Mouse (Mus musculus): Measurements from ENCODE around the gene Sh3pxd2a.

Sh3pxd2a gene

DNA sequence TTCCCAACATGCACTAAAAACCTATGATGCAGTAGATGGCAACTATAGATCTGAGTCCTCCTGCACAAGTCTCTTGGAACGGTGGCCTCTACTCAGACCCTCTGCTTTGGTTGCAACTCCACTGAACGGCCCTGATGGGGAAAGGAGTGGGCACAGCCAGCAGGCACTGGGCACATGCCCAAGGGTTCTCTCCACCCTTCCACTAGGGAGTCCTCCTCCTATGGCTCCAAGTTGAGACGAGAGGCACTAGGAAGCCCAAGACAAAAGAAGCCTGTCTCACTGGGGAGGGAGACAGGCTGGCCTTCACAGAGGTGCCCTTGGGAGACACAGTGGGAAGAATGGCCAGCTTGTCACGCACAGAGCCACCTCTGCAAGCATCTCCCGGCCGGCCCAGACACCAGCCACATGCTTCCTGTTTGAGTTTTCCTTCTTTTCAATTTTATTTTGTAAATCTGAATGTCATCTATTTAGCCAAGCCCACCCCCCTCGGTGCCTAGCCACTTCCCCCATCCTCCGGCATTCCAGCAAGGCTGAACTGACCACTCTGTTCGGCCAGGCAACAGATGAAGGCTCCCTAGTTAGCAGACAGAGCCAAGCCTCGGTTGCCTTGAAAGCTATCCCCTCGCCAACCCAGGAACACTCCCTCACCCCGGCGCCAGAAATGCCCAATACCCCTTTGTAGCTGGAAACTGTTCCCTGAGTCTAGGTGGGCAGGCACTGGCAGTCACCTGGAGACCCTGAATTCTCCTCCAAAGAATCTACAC, 49.9 kb downstream of the Sh3pxd2a start:
- in situ Hi-C loops (cut with MboI, MseI): loop anchor here (5.0 to 25.0 kb wide), 2 partner anchors 502 to 757 kb away; no protein-coding TSS in a partner anchor

DNA sequence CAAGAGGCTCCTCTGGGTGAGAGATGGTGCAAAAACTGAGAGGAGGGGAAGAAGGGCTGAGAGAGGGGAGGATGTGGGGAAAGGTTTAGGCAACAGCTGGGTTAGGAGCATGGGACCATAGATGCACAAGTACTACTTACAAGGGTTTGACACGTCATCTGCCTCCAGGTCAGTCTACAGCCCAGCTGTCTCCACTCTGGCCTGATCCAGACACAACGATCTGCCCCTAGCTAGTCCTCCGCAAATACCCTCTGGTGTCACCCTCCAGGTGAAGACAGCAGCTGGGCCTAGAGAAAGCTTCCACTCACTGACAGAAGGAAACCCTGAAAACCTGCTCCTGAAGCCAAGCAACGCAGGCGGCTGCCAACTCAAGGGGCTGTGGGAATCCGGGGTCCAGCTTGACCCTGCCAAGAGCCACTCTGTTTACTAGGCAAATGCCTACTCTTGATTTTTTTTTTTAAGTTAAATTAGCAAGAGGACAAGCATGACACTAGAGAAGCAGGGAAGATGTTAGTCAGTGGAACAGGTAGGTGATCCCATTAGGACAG, 50.7 kb downstream of the Sh3pxd2a start:
- in situ Hi-C loops (cut with MboI, MseI): loop anchor here (5.0 to 25.0 kb wide), 2 partner anchors 501 to 756 kb away; no protein-coding TSS in a partner anchor

DNA sequence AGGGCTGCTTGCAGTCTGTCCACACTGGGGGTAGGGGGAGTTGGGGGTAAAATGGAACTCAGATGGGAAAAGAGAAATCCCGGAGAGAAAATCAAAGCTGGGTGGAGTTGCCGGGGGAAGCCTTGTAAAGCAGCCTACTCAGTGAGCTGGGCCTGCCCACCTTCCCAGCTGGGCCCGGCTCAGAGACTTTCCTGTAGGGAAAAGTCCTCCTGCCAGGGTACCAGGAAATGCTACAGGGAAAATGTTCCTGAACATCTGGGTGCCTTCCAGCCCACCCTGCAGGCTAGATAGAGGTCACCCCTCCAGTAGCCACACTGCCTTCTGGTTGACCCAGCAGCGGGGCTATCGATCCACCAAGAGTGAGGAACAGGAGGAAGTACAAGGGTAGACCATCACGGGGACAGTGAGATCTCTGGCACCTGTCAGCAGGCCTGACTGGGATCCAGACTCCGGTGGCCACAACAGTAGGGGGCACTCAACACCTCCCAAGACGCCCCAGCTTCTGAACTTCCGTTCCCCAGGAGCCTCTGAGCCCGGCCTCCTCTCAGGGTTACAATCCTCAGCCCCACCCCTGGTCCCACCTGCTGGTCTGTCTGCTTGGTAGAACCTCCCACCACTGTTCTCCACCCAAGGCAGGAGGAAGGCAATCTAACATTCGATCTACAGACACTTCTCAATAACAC, 51.5 kb downstream of the Sh3pxd2a start:
- in situ Hi-C loops (cut with MboI, MseI): loop anchor here (5.0 to 25.0 kb wide), 2 partner anchors 500 to 755 kb away; no protein-coding TSS in a partner anchor

DNA sequence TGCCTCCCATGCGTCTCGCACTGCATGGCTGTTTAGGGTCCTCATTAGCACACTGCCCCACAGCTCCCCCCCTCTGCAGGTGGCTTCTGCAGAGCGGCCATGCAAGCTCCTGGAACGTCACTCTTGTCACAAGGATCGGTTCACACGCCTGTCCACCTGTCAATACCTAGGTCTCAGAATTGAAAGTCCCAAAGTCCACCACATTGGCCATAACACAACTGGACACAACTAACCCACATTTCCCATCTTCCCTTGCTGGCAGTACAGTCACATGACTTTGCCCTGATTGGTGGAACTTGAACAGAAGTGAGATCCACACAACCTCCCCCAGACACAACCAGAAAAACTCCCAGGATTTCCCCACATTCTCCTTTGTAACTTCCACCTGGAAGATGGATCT, 53.9 kb downstream of the Sh3pxd2a start:
- in situ Hi-C loops (cut with MboI, MseI): loop anchor here (5.0 to 25.0 kb wide), 2 partner anchors 498 to 753 kb away; no protein-coding TSS in a partner anchor

DNA sequence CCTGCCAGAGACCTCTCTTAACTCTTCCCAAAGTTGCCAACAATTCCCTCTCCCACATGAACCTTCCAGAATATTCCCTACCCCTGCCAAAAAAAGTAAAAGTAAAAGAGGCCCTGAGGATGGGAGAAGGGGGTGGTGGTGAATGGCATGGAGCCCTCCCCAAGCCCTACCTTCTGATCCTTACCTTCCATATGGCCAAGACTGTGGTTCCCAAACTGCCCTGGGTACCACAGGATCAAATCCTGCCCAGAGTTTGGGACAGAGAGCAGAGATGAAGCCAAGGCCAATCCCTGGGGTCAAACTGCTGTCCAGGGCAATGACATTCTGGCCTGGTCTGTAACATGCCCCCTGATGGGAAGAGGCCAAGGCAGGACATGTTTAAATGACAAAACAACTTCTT, 55.1 kb downstream of the Sh3pxd2a start:
- in situ Hi-C loops (cut with MboI, MseI): loop anchor here in 1 of 2 experiments (25.0 kb wide), 1 partner anchor 497 kb away; no protein-coding TSS in a partner anchor

DNA sequence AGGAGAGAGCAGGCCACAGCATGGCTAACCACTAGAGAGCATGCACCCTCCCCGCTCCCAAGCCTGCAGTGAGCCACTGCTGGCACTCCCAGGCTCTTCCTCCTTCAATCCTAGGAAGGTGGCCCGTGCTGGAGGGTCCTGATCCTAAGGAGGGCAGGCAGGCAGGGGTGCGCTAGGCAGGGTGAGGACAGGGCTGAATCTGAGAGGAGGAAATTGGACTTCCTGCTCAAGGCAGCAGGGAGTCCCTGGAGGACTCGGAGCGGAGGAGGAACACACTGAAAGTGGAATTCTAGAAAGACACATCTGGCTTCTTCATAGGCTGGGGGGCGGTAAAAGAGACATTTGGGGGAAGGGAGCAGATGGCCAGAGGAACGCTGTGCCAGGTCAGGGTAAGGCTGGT, 55.5 kb downstream of the Sh3pxd2a start:
- in situ Hi-C loops (cut with MboI, MseI): loop anchor here in 1 of 2 experiments (25.0 kb wide), 1 partner anchor 496 kb away; no protein-coding TSS in a partner anchor

DNA sequence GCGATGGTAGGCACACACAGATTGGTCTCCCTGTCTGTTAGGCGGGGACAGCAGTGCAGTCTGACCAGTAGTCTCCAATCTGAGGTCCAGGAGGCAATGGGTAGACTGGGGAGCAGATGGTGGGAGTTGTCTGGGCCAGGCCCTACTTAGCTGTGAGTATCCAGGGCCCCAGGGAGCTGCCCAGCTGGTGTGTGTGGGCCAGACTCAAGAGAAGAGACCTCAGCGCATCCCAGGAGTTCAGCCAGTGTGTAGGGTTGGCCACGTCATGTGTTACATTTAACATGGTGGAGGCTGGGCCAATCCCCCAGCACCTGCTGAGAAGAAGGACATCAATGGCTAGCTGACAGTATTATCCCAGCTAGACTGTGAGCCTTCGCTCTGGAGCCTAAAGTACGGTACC, 56.9 kb downstream of the Sh3pxd2a start:
- in situ Hi-C loops (cut with MboI, MseI): loop anchor here in 1 of 2 experiments (25.0 kb wide), 1 partner anchor 495 kb away; no protein-coding TSS in a partner anchor

DNA sequence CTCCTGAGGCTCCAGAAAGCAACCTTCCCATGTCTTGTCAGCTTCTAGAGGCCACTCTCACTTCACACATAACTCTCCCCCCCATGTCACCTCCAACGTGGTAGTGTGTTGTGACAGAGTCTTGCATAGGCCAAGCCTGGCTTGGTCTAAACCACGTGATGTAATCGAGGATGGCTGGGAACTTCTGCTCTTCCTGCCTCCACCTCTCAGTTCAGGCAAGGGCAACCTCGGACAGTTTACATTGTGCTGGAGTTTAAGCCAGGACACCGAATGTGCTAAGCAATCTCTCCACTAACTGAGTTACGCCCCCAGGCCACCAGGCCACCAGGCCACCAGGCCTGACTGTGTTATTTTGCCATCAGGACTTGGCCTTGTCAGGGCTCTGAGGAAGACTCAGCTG, 57.7 kb downstream of the Sh3pxd2a start:
- in situ Hi-C loops (cut with MboI, MseI): loop anchor here in 1 of 2 experiments (25.0 kb wide), 1 partner anchor 494 kb away; no protein-coding TSS in a partner anchor

DNA sequence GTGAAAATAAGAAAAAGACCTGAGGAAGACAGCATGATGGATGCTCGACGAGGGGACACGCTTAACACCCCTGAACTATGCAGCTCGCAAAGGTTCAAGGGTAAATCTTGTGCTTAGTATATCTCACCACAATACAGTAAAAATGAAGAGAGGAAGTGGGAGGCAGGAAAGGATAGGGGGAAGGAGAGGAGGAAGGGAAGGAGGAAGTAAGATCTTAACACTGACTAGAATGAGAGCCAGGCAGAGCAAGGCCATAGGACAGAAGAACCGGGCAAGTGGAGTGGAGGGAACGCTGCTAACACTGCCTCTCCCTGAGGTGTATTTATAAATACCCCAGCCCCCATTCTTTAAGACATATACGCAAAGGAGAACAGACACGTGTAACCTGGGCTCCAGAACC, 58.7 kb downstream of the Sh3pxd2a start:
- in situ Hi-C loops (cut with MboI, MseI): loop anchor here in 1 of 2 experiments (25.0 kb wide), 1 partner anchor 493 kb away; no protein-coding TSS in a partner anchor

DNA sequence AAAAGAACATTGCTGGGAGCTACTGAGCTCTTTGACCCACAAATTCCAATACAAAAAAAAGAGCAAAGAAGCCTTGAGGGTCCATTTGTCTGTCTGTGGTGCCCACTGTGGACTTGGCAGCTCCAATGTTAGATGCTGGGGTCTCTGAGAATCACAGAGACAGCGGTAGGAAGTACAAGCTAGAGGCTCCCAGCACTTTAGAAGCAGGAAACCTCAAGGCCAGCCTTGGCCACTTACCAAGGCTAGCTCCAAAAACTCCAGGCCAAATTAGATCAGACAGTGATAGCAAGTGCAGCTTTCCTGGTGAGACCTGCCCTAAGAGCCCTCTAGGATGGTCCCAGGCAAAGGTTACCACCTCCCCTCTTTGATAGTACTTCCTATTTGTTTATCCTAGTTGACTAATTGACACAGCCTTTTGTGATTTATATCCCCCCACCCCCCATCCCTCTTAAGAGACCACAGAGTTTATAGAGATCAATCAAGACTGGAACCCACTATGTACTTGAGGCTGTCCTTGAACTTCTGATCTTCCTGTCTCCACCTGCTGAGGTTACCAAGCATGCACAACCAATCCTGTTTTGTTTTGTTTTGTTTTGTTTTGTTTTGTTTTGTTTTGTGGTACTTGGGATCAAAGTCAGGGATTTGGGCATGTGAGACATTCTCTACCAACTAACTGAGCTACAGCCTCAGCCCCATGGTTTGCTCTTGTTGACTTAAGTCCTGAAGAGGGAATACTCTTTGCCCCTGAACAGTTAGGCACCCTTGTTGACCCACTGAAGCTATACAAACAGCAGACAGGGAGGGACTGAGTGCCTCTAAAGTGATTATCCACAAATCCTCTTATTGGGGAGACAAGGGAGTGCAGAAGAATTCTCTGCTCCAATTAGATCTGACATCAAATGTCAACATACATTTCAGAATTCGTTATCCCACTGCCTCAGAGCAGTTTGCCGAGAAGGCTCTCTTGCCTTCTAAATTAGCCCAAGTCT, 60.5 kb downstream of the Sh3pxd2a start:
- in situ Hi-C loops (cut with MboI, MseI): loop anchor here in 1 of 2 experiments (25.0 kb wide), 1 partner anchor 491 kb away; no protein-coding TSS in a partner anchor

DNA sequence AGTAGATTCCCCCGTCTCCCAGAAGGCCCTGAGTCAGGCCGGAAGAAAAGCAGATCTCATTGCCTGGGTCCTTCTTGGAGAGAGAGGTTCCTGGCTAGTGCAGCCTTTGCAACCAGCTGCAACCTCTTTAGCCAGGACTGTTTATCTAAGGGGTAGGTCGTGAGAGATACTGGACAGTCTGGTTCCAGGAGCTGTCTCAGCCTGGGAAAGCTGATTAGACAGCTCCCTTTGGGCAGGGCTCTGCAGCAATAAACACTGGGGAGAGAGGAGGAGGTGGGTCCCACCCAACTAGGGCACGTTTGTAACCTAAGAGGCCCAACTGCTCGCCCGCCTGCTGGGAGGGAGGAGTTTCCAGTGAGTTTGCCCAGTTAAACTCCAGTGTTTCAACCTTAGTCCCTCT, 61.2 kb downstream of the Sh3pxd2a start:
- in situ Hi-C loops (cut with MboI, MseI): loop anchor here in 1 of 2 experiments (25.0 kb wide), 1 partner anchor 491 kb away; no protein-coding TSS in a partner anchor

DNA sequence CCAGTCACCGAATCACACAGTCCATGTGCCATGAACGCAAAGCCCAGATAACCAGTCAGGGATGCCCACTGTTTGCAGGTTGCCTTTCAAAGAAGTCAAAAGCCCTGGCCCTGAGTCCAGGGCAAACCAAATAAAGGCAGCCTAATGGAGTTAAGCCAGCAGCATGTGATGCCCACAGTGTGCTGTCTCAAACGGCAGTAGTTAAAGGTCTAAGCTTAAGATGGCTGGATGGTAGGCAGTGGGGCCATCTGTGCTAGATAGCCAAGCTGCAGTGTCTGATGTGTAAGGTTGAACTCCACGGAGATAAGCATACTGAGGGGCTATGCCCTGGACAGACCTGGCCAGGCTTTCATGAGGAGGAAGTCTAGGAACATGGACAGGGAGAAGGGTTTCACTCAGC, 61.7 kb downstream of the Sh3pxd2a start:
- in situ Hi-C loops (cut with MboI, MseI): loop anchor here in 1 of 2 experiments (25.0 kb wide), 1 partner anchor 490 kb away; no protein-coding TSS in a partner anchor

DNA sequence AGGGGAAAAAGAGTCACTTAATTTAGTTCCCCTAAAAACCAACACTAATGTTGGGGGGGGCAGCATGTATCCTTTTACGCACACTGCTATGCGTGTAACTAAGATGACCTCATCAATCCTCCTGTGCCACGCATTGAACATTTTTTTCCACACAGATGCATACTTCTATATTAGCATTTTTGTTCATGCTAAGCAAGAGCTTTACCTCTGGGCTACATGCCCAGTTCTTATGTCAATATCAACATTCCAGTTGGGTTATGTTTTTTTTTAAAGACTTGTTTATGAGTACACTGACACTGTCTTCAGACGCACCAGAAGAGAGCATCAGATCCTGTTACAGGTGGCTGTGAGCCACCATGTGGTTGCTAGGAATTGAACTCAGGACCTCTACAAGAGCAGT, 64.5 kb downstream of the Sh3pxd2a start:
- in situ Hi-C loops (cut with MboI, MseI): loop anchor here (5.0 to 25.0 kb wide), 3 partner anchors 52 to 1488 kb away; no protein-coding TSS in a partner anchor

DNA sequence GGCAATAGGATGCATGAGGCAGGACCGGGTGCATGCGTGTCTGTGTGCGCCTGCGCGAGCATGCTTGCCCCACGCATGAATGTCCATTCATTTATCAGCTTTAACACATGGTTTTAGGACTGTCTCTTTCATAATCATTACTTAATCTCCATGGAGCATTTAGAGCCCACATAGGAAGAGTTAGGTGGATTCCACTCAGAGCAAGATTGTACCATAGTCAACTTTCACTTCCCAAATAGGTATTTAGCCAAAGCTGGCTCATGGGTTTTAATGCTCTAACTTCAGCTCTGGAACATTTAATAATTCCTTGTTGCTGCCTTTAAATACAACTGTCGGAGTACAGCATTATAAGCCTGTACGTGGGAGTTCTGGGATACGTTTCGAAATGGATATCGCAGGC, 65.2 kb downstream of the Sh3pxd2a start:
- in situ Hi-C loops (cut with MboI, MseI): loop anchor here in 1 of 2 experiments (5.0 to 25.0 kb wide), 2 partner anchors 52 to 1488 kb away; no protein-coding TSS in a partner anchor

DNA sequence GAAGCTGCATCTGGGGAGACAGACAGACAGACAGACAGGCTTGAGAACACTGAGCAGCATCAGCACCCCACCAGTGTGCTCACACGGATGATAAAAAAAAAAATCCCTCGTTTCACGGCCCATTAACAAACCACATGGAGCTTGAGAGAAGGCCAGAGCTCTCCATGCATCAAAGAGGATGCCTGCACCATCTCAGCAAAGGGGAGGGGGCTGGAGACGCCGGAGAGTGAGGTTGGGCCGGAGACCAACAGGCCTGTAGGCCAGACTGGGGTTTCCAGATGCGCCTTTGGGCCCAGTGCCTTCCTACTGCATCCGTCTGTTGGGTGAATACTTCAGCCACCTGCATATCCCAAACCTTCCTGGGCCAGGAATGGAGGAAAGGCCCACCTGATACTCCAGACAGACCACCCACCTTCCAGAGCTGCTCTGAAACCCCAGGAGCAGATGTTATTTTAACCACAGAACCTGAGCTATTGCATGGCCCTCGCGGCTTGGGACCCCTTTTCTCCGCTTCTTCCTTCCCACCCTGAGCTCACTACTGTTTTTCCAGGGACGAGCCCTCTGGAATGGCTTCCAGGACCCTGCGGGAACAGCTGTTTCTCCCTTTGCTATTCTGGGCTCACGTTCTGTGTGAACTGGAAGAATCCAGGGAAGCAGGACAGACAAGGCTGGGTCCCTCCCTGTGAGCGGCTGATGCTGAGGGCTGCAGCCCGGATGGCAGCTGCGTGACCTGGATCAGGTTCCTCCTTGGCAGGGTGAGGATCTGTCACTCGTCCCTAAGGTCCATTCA, 66.1 kb downstream of the Sh3pxd2a start:
- in situ Hi-C loops (cut with MboI, MseI): loop anchor here in 1 of 2 experiments (5.0 to 25.0 kb wide), 2 partner anchors 51 to 1489 kb away; no protein-coding TSS in a partner anchor

DNA sequence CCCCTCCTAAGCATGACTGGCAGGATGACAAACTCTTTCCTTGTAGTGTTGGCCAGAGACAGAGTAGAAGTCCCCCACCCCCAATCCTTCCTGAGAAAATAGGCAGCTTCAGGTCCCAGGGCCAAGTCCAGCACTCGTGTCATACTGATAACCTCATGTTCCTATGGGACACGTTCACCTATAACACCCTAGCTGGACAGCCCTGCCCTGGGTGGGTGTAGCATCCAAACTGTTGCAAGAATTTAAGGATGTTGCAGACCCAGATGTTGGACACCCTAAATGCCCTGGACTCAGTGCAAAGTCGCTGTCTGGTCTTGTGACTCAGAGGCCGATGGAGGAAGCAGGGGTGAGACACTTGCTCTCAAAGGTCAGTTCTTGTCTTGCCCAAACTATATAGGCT, 68.9 kb downstream of the Sh3pxd2a start:
- in situ Hi-C loops (cut with MboI, MseI): loop anchor here in 1 of 2 experiments (5.0 to 25.0 kb wide), 2 partner anchors 48 to 1492 kb away; no protein-coding TSS in a partner anchor

DNA sequence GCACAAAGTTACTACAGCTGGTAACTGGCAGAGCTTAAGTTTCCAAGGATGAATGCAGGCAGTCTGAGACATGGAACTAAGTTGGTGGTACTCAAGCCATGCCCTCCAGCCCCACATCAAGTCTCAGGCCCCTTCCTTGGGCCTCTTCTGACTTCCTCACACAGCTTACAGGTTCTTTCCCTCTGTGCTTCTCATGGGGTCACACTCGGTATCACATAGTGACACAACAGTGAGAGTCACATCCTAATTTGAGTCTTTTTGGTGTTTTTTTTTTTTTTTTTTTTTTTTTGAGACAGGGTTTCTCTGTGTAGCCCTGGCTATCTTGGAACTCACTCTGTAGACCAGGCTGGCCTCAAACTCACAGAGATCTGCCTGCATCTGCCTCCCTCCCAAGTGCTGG, 69.4 kb downstream of the Sh3pxd2a start:
- in situ Hi-C loops (cut with MboI, MseI): loop anchor here in 1 of 2 experiments (5.0 to 25.0 kb wide), 3 partner anchors 47 to 1493 kb away; partner anchors contain the start of gene Sh3pxd2a

DNA sequence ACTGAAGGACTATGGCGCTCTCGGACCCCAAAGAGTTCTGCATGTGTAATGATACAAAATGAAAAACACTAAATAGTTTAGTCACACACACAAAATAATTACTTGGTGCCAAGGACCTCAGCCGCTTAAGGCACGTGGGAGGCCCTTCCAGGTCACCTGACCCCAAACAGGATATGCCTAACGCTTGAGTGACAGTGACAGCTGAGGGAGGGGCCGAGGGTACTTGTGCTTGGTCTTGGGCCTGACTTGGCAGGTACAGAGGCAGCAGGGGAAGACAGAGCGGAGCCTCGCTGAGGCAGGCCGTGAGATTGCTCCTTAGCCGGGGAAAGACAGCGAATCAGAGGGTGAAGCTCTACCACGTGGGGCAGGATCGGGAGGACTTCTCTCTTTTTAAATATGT, 73.3 kb downstream of the Sh3pxd2a start:
- in situ Hi-C loops (cut with MboI, MseI): loop anchor here in 1 of 2 experiments (5.0 to 25.0 kb wide), 2 partner anchors 71 to 1496 kb away; partner anchors contain the start of gene Sh3pxd2a

DNA sequence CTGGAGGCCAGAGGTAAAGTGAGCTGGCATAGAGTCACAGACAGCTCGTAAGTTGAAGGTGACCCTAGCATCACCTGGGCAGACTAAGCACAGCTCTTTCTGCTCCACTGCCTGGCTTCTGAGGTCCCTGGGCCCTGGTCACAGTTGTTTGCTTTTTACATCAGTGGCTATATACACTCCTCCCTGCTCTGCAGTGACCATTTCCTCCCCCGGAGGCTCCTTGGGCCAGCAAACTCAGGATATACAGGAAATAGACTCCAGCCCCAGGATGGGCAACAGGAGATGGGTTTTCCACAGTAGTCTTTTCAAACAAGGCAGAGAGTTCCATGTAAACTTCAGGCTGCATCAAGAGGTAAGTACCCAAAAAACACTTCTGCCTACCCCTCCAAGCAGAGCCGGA, 76.3 kb downstream of the Sh3pxd2a start:
- in situ Hi-C loops (cut with MboI, MseI): loop anchor here in 1 of 2 experiments (25.0 kb wide), 1 partner anchor 1499 kb away; no protein-coding TSS in a partner anchor

Data from T-helper 17 cell (primary cell).